Mouse (Mus musculus) mammary gland, adult 2 months (tissue): Measurements from ENCODE around the gene Cep104. TPM values are rescaled to one million over a fixed set of nuclear protein-coding genes. Genes with fewer than 3 reads are reported as not detected.

ENCODE experiments used
- polyA plus RNA-seq: library from polyadenylated mRNA; depleted of rRNA; stranded (reverse); fragments of >200 nt; gene quantifications from 2 replicates; pipeline ENCODE4 v1.2.3, GENCODE M21; 2012; ENCODE audit warnings: low replicate concordance; rRNA removed

Gene Cep104
- polyA plus RNA-seq: 16.1 and 18.7 TPM in 2 replicates

GRCm38 (mm10) chr4:153974431-153975291, at the start of gene Cep104, which contains the start of gene Dffb:
Gene Cep104 (plus strand): TSS chr4:153975194.
Gene Dffb (minus strand): TSS chr4:153975126.

GRCm38 (mm10) chr4:153956569-153957405, 18.2 kb upstream of the Cep104 start, which contains the start of gene A430005L14Rik:
Gene A430005L14Rik (plus strand): TSS chr4:153957237.

GRCm38 (mm10) chr4:154011646-154012089, 36.7 kb downstream of the Cep104 start, which contains the start of gene Lrrc47:
Gene Lrrc47 (plus strand): TSS chr4:154011731.

GRCm38 (mm10) chr4:154025641-154026440, 50.8 kb downstream of the Cep104 start, which contains the start of gene Smim1:
Gene Smim1 (minus strand): TSS chr4:154026230.

GRCm38 (mm10) chr4:154042577-154042976, 67.6 kb downstream of the Cep104 start, which contains the start of gene Ccdc27:
Gene Ccdc27 (minus strand): TSS chr4:154042677.

Other genes with a start within 250 kb of the Cep104 start
- gene A430005L14Rik, start 18.0 kb upstream of the Cep104 start, polyA plus RNA-seq: 32.2 and 45.9 TPM in 2 replicates
- gene Dffb, start 68 bp upstream of the Cep104 start, polyA plus RNA-seq: 11.6 and 23.2 TPM in 2 replicates
- 48.9 and 79.6 TPM in 2 replicates for gene Lrrc47, start 36.5 kb downstream of the Cep104 start, polyA plus RNA-seq
- 64.3 and 73.3 TPM in 2 replicates for gene Smim1, start 51.0 kb downstream of the Cep104 start, polyA plus RNA-seq
- 0.07 TPM in 1 of 2 replicates, not detected in the other for gene Ccdc27, start 67.5 kb downstream of the Cep104 start, polyA plus RNA-seq
- 0.60 and 0.76 TPM in 2 replicates for gene Trp73, start 165.0 kb downstream of the Cep104 start, polyA plus RNA-seq
- 22.3 and 26.0 TPM in 2 replicates for gene Wrap73, start 167.2 kb downstream of the Cep104 start, polyA plus RNA-seq
- gene Tprgl, start 185.5 kb downstream of the Cep104 start, polyA plus RNA-seq: 199 and 220 TPM in 2 replicates
- gene Megf6, start 195.5 kb downstream of the Cep104 start, polyA plus RNA-seq: 4.8 and 6.1 TPM in 2 replicates